Mouse (Mus musculus) B cell, adult 2 months (primary cell): ENCODE measurements around the gene Rhbdl3.
A peak's percentile ranks its signal among the peaks of the same experiment; 100 is the strongest.
"Not testable (repeated sequence)": the region's sequence is repeated elsewhere in the genome, so short reads cannot be mapped to it uniquely, and the experiment has no call there.

Experiments used
- DNase-seq, 2 experiments: peaks; one replicate each; pipeline ENCODE4 v3.0.0; 2022

The Rhbdl3 gene

DNA sequence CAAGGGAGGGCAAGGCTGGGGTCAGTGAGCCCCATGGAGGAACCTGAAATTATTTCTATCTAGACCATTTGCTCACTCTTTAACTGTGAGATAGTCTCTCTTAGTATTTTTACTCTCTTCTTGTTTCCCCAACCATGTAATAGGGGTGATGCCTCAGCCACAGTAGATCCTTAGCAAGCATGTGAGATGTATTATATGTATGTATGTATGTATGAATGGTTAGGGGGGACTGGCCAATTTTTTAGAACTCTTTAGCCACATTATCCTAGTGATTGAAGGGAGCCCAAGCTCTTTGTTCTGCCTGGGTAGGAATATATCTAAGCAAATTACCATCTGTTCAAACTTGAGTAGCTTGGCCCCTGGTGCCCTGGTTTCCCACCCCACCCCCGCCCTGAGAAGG is 12.8 kb downstream of the Rhbdl3 start:
- DNase-seq = no peak

DNA sequence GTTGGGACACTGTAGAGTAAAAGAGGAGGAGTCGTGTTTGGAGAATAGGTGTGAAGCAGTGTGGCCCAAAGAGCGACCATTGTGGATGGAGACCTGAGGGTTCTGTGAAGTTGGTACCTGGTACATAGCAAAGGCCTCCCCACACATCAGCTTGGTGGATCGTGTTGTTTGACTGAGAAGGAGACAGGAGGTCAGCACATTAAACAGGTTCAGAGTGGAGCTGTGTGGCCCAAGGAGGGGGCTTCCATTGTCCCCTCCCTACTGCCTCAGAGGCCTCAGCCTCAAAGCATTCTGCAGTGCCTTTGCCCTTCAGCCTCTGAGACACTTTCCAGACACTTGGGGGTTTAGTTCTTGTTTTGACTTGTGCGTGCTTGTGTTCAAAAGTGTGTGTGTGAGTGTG is 13.2 kb downstream of the Rhbdl3 start:
- DNase-seq = no peak

DNA sequence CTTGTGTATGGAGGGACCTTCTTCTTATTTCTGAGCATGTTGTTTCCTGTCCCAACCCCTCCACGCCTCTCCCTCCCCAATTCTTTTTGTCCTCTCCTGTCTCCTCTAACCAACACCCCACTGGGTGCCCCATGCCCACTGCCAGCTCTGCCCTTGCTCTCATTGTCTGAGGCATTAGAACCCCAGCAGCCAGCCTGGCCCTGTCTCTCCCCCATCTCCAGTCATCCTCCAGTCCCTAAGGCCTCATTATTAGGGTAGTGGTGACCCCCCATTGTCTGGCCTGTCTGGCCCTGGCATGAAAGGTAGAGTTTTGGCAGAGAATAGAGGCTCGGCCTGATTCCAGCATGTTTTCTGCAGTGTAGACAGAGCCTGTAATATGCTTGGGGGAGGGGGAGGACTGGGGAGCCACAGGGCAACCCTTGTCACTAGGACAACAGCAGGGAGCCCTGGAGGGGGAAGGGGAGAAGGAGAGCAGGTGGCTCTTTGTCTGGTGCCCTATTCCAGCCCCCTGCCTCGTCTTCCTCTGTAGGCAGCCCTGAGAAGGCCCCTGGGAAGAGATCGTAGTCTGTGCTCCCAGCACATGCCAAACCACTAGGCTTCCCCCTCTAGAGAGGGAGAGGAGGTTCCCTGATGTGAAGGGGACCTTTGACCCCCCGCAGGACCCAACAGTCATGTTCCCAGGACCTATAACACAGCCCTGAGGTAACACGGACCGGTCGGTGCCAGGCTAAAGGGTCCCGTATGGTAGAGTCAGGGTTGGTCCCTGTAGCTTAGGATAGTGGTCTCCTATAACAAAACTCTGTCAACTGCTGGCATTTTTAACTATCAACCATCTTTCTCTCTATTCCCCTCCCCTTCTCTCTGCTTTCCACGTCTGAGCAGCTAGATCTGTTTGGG is 15.3 kb downstream of the Rhbdl3 start:
- DNase-seq = no peak

DNA sequence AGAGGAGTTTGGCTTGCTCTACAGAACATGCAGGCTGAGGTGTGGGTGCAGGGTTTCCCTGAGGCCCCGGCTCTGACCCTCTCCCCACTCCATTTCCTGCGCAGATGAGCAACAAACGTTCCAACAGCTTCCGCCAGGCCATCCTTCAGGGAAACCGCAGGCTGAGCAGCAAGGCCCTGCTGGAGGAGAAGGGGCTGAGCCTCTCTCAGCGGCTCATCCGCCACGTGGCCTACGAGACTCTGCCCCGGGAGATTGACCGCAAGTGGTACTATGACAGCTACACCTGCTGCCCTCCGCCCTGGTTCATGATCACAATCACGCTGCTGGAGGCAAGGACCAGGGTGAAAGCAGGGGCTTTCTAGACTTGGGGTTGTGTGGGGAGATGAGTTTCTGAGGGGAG is 22.5 kb downstream of the Rhbdl3 start:
- DNase-seq = peak in 1 of 2 experiments; percentile 6

DNA sequence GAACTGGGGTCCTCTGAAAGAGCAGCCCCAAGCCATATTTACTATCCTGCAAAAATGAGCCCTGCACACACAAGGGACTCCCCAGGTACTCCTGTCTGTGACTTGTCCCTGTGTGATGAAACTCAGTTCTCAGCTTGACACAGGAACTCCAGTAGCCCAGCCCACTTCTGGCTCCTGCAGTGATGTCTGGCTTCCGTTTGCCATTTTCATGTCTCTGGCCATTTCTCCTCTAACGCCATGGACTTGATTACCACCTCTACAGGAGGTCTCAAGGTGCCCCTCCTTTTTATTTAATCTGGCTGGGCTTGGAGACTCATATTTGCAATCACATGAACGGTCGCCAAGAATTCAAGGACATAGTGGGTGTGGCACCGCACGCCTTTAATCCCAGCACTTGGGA is 23.9 kb downstream of the Rhbdl3 start:
- DNase-seq = no peak

DNA sequence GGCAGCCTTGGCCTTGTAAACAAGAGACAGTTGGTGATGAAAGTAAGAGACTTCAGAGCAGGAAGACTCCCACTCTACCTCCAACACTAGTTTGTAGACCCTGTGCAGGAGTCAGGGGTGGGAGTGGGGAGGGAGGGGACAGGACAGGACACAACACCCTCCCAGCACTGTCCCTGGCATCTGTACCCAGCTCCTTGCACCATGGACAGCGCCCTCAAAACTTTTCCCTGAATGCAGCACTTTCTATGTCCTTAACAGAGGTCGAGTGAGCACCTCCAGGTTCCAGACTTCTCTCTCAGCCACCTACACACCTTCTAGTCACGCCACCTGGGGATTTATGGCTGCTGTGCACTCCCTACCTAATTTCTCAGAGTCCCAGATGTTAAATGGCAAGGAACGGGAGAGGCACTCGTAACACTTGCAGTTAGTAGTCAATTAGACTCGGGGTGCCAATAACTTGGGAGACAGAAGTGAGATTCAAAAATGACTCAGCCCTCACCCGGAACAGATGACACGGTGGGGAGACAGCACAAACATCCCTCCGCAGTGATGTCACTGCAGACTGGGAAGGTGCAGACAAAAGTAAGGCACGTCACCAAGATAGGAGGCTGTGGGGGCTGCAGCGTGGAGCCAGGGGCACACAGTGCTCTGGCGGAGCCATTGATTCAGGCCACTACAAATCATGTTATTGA is 32.1 kb downstream of the Rhbdl3 start:
- no peak for DNase-seq

DNA sequence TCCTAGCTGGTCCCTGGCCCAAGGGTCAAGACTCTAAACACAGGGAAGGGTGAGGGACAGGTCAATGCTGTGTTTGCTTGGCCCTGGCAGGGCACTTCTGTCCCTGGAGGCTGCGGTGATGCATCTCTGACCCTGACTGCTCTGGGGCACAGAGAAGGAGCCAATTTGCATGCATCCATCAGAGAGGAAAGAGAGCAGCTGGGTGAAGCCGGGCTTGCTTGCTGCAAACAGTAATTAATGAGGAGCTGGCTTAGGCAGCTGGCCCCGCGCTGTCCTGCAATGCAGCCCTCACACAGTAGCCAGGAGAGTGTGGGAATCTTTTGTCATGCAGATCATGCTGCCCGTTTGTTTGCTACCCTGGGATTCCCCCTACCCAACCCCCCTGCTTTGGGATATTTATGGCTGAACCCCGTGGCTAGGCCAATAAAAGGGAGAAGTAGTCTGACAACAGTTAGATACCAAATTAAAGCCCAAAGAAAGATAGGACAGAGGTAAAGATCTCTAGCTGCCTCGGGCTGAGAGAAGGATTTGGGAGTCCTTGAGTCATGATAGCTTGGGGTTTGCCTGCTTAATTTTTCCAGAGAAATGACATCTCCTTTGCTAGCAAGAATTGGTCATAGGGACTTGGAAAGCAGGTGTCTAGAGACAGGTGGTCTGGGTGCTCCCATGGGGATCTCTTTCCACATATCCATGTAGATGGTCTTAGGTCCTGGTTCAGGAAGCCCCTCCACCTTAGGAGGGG is 35.1 kb downstream of the Rhbdl3 start:
- no peak for DNase-seq

DNA sequence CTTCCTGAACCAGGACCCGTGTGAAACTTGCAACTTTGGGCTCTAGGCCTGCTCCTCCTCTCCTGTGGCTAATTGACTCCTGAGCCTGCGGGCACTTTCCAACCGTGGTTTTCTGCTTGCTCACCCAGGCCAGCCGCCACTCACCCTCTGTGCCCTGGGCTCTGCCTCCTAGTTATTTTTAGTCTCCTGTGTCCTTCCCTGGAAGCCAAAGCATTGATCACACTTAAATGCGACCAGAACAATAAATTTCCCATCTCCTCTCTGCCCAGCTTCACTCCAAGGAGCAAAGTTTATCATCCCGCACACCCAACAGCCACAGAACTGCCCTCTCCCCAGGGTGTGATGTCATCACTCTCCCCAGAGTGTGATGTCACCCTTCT is 35.6 kb downstream of the Rhbdl3 start:
- DNase-seq = no peak

DNA sequence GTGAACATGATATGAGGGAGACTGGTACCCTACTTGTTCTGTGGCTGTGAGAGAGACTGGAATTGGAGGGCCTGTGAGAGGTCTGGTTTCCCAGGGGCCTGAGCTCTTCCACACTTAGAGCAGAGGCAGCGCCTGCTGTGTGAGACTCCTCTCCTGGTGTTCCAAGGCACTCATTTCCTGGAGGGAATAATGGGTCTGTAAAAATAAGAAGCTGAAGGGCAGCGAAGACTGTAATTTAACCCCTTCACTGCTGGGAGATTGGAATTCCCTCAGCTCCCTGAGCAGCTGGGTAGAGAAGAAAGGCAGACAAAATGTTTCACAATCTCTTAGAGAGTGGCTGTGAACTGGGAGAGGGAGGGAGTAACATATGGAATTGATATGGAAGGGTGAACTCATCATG is 41.8 kb downstream of the Rhbdl3 start:
- DNase-seq = no peak

DNA sequence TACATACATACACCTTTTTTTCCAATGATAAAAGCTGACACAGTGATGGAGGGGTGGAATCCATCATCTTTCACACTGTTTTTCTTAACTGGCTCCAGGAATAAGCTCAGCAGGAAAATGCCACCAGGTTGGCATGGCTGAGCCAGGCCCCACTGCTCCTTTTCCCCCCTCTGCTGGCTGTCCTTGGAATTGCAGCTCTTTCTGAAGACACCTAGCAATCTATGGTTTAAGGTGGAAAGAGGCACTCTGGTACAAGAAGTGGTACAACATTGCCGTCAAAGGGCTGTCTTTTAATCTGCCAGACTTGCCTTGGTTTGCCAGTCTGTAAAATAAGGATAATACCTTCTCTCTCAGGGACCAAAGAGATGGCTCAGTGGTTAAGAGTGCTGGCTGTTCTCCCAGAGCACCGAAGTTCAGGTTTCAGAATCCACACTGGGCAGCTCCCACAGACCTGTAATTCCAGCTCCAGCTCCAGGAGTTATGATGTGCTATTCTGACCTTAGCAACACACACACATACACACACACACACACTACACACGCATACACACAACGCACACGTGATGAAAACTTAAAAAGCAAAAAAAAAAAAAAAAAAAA is 51.2 kb downstream of the Rhbdl3 start:
- peak; percentile 86 to 88 for DNase-seq

DNA sequence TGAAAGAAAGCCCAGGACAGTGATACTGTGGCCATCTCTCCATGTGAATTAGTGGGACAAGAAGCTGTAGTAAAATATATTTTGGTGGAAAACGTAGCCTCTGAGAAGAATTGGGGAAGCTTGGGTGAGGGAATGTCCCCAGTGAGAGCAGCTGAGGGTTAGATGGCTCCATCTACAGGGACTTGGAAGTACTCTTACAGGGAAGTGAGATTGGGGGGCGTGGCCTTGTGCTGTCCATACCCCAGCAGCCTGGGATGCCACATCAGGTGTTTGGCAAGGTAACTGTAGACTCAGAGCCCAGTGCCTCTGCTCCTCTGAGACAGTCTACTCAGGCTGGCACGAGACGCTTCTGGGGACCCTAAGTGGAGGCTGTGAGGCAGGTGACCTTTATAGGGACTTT is 54.1 kb downstream of the Rhbdl3 start:
- peak; percentile 31 to 52 for DNase-seq

DNA sequence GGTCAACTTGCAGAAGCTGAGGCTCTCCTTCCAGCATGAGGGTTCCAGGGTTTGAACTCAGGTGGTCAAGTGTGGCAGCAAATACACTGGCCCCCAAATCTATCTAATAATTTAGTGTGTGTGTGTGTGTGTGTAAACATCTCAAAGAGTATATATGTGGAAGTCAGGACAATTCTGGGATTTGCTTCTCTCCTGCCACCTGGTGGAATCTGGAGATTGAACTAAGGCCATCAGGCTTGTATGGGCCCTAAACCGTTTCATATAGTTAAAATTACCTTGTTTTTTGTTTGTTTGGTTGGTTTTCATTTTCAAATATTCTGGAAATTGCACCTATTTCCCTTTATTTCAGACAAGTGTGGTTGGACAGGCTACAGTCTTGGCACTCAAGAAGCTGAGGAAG is 68.2 kb downstream of the Rhbdl3 start:
- DNase-seq = no peak

DNA sequence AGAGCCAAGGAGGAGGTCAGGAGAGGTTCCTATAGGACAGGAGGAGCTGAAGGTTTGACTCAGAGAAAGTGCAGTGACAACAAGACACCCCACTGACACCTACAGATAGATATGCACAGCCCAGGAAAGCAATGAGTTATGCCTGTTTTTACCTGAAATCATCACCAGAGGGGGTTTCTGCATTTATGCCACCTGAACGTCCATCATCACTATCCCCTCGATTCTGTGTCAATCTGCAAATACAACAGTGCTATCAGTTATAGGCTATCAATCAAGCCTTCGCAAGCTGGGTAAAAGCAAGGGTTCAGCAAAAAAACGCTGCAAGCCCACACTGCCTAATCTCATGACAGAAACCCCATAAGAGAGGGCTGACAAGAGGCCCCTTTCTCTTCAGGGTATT is 75.9 kb downstream of the Rhbdl3 start:
- DNase-seq = no peak

DNA sequence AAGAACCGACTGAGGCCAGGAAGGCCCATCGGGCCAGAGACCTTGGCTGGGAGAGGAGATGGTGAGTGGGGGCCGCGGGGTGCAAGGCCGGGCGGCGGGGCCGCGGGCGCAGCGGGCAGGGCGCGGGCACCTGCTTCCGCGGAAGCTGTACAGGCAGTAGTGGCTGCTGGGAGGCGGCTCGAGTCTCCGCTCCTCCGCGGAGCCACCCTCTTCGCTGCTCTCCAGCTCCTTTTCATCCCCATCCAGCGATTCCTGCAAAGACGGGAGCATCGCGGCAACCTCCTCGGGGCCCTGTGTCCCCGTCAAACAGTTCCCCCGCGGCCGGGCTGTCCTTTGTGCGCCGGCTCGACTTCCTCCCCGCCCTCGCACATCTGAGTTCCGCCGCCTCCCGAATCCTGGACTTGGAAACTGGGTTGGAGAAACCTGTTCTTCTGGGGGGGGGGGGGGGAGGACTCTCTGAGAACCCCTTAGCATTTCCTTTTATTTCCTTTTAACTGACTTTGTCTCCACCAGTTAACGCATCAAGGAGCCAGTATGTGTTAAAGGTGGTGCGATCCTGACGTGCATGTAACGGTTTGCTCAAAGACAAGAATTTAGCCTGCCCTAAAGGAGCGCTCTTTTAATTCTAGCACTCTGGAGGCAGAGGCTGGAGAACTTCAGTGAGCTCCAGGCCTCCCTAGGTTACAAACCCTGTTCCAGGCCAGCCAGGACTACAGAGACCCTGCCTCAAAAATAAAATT is 77.2 kb downstream of the Rhbdl3 start, which contains the start of gene 5730455P16Rik:
Gene 5730455P16Rik, minus strand, starts transcription at position 323 of the 740 bp plus-strand sequence.
- peak; percentile 86 to 89 for DNase-seq

DNA sequence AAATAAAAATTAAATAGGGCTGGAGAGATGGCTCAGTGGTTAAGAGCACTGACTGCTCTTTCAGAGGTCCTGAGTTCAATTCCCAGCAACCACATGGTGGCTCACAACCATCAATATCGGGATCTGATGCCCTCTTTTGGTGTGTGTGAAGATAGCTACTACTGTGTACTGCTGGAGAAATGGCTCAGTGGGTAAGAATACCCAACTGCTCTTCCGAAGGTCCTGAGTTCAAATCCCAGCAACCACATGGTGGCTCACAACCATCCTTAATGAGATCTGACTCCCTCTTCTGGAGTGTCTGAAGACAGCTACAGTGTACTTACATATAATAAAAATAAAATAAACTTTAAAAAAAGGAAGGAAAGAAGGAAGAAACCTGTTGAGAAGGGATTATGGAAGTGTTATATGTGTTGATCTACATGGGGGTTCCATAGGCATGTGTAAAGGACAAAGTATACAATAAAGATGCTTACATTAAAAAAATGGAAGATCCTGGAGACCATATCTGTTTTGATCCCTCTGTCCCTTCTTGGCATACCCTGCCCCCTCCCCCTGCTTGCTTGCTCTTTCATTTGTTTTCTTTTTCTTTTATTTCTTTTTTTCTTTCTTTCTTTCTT is 77.8 kb downstream of the Rhbdl3 start:
- not testable (repeated sequence) for DNase-seq

DNA sequence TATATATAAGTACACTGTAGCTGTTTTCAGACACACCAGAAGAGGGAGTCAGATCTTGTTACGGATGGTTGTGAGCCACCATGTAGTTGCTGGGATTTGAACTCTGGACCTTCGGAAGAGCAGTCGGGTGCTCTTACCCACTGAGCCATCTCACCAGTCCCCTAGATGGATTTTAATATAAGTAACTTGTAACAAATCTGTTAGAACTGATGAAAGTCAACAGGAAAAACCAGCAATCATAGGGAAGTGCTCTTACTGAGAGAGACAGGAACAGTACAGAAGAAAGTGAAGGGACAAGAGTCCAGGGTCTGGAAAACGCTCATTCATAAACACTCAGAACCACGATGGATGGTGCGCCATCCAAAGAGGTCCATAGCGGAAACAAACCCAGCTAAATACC is 78.5 kb downstream of the Rhbdl3 start:
- DNase-seq = not testable (repeated sequence)

DNA sequence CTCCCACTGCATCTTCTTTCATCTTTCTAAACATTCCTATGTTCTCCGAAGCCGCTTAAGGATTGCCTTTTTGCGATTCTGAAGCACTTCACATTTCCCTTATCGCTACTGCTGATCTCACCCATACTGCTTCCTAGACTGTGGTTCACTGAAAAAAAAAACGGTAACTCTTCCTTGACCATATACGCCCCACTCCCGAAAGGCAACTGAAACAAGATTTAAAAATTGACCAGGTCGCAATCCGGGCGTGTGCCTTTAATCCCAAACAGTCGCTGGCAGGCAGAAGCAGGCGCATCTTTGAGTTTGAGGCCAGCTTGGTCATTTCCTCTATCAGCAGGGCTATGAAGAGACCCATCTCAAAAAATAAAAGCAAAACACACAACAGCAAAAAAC is 81.9 kb downstream of the Rhbdl3 start:
- peak; percentile 54 to 61 for DNase-seq

DNA sequence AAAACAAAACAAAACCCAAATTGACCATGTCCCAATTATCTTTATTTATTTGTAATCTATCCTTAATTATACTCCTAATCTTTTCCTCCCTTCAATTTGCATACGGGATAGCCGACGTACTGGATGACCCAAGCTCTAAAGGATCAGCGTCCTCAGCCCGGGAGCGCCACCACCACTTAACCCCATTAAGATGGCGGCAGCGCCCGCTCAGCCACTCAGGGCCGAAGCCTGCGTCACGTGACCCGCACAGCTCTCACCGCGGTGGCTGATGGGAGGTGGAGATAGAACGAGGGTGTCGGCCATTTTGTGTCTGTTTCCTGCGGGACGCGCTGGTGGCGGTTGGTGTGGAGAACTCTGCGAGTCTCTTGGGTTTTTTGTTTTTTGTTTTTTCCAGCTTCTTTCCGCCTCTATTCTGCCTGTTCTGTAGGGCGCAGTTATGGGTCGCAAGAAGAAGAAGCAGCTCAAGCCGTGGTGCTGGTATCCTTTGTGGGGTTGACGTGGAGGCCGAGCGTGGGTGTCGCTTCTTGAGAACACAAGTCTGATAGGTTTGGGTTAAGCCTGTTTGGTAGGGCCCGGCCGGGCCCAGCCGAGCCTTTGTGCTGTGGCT is 82.4 kb downstream of the Rhbdl3 start, which contains the start of gene Zfp207:
Gene Zfp207, plus strand, starts transcription at position 261 of the 607 bp plus-strand sequence.
- DNase-seq = peak; percentile 96 to 97

DNA sequence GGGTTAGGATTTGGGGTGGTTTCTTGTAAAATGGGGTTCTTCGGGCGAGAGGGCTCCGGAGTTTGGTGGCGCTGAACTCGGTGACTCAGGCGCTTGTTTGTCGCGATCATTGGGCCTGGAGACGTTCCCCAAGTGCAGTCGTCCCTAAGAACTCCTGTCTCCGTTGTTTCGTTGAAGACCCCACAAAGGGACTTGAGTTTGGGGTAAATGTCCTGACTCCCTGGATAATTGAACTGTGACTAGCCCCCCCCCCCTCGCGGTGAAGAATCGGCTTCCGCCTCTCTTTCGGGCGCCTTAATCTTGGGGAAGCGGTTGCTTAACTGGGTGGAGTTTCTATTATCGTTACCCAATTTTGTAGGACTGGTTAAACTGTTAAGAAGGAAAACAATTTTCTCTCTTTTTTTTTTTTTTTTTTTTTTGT is 82.9 kb downstream of the Rhbdl3 start:
- no peak for DNase-seq

DNA sequence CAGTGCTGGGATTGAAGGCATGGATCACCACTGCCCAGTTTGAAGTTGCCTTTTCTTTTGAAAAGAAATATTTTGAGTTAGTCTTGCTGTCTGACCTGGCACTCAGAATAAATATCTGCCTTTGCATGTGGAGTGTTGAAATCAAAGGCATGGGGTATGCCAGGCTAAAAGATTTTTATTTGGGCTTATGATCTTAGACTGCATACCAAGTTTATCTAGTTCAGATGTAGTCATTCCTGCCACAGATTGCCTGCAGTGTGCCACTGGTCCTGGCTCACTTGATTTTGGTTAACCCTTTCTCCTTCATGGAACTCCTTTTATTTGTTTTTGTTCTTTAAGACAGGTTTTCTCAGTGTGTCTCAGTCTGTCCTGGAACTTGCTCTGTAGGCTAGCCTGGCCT is 83.7 kb downstream of the Rhbdl3 start:
- no peak for DNase-seq

DNA sequence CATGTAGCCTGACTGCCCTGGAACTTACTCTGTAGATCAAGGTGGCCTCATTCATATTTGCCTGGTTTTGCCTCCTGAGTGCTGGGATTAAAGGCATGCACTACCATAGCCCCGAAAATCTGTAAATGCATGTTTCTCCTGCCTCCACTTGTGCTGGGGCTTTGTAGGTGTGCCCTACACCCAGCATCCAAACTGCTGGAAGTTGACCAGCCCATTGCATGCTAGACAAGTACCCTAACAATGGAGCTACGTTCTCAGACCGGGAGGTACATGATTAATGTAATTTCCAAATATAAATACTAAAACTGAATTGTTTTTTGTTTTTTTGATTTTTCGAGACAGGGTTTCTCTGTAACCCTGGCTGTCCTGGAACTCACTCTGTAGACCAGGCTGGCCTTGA is 84.3 kb downstream of the Rhbdl3 start:
- no peak for DNase-seq
